Mouse (Mus musculus) right cerebral cortex, postnatal 36 days (tissue): ENCODE measurements around the gene Mroh2a.

Source experiments
- DNase-seq, 2 experiments: peaks; one replicate each; pipeline ENCODE4 v3.0.0; 2022; ENCODE audit warnings: low spot score in 2 of 2, mixed read lengths in 1 of 2

The Mroh2a gene

DNA sequence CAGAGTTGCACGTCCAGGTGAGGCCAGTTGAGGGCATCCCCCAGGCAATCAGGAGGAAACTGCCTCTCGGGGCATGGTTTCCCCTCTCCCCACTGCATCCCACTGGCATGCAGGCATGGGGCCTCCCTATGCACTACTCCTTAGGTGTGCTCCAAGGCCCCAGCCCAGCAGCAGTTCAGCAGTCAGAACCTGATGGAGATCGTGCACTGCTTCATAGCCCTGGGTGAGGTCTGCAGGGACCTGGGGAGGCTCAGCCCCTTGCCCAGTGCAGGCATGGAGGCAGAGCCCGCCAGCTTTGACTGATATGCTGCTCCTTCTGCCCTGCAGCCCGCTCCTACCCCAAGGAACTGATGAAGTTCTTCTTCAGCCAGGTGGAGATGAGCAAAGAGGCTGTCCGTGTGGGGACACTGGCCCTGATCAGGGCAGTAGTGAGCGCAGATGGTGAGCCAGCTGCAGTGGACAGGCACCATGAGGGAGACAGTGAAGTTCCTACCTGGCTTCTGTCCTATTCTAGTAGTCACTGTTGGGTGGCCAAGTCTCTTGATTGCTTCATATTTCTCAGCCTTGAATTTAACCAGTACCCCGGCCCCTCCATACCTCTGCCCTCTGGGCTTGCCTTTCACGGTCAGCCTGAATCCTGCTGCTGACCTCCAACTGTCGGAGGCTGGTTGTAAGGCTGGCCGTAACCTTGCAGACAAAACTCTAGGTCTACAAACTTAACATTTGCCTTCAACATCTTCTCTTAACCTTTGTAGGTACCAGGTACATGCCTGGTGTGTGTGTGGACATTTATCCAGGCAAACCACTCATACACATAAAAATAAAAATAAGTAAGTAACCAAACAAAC, 8.5 kb downstream of the Mroh2a start:
- no peak for DNase-seq

DNA sequence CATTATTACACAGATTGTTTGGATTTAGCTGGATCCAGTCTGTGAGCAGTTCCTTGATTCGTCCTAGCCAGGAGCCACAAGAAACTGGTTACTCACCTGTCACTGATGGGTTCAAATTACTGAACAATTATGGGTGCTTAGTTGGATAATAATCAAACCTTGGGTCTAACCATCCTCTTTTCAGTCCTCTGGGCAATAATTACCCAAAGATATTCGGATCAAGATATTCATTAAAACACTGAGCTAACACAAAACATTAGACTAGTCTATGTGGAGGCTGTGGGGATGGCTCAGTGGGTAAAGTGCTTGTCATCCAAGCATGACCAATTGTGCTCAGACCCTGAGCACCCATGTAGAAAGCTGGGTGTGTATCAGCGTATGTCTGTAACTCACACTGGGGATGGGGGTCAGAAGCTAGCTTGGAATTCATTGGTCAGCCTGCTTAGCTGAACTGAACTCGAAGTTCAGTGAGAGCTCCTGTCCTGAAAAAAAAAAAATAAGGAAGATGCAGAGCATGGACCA, 9.2 kb downstream of the Mroh2a start:
- no peak for DNase-seq

DNA sequence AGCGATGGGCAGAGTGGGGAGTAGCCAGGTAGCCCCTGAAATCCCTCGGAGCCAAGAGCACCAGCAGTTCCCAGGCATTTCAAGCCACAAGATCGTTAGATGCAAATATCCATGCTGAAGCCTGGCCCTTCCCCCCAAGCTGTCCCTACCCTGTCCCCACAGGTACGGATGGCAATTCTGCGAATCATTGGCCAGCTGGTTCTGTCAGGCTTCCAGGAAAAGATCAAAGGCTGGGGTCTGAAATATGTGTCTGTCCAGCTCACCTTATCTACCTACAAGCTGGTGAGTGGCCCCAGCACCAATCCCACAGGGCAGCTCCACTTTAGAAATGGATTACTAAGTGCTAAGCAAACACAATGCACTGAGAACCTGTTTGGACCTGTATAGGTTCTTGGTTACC, 10.5 kb downstream of the Mroh2a start:
- no peak for DNase-seq

DNA sequence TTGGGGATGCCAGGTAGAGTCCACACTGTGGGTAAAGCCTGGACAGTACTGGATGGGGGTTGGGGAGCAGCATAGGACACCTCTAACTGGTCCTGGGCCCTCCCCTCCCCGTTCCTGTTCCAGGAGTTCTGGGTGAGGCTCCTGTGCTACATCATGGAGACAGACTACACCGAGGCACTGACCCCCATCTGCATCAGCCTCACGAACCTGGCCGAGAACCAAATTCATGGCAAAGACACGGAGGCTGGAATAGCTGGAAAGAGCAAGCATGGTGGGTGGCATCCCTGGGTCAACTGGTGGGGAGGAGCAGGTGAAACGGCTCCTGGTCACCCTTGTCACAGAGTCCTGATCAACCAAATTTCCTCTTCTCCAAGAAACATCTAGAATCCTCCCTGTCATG, 12.0 kb downstream of the Mroh2a start:
- DNase-seq, result no peak

DNA sequence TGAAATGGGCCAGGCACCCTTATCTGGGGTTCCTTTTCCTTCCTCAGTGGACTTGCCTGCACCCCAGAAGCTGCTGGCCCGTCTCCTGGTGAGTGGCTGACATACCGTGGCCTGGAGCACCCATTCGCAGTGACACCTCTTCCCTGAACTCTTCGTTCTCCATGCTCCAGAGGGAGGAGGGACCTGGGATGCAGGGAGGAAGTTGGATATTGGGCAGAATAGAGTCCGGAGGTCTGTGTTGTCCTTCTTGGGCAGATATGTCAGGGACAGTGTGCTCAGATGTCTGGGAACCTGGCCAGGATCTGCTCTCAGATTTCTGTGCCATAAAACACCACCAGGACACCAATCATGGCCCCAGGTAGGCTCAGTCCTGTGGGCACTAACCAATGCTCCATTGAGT, 13.3 kb downstream of the Mroh2a start:
- DNase-seq, result no peak

DNA sequence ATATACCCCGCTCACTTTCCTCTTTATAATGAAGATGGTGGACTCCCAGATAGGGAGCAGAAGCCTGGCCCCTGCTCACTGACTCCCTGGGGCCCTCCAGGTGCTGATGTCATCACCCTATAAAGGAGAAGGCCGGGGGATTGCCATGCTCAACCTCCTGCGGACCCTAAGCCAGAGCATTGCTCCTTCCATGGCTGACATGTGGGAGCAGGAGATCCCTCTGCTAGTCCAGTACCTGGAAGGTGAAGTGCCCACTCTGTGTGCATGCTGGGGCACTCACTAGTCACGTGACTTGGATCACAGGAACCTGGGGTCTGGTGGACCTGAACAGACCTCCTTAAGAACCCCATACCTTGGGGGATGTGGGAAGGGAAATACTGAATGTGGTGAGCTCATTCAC, 13.8 kb downstream of the Mroh2a start:
- no peak for DNase-seq

DNA sequence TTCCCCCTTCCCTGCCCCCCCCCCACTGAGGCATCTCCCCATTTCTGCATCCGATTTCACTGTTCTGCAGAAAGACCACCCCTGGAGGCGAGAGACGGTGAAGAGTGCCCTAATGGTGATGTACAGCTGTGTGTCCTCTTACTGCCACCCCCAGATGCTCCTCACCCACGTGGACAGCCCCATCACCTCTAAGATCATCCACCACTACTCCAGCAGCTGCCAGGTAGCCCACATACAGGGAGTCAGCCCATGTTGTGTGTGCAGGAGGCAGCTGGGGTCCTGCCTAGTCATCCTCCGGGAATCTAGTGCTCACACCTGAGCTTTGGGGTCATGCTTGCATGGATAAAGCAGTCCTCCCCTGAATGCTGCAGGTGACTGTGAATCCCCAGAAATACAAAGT, 17.1 kb downstream of the Mroh2a start:
- no peak for DNase-seq

DNA sequence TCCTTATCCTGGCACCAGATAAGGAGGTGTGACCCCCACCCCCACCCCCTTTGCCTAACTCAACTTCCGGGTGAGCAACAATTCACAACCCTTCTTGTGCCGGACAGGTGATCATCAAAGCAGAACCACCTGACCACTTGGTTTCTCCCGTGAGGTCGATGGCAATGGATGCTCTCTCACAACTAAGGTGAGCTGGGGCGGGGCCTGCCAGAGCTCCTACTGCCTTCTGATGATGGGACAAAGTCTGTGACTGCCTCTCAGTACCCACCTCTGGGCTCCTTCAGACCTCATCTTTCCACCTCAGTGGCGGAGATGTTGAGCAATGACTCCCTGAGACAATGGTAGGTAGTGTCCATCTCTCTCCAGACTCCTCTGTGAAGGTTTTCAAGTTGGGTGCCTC, 19.1 kb downstream of the Mroh2a start:
- no peak for DNase-seq

DNA sequence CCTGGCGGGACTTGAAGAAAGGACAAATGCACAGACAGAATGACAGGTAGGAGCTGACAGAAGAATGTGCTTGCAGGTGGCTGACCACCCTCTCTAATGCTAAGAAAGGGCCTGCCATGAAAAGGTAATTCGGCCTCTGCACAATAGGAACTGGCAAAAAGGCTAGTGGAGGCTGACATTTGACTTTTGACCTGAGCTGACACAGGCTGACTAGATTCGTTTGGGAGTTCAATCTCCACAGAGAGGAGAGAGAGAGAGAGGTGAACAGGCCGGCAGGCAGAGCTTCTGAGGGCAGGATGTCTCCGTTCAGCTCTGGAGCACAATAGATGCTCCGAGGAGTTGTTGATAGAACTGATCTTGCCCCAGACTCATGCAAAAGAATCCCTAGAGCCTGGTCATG, 19.6 kb downstream of the Mroh2a start:
- DNase-seq, result no peak

DNA sequence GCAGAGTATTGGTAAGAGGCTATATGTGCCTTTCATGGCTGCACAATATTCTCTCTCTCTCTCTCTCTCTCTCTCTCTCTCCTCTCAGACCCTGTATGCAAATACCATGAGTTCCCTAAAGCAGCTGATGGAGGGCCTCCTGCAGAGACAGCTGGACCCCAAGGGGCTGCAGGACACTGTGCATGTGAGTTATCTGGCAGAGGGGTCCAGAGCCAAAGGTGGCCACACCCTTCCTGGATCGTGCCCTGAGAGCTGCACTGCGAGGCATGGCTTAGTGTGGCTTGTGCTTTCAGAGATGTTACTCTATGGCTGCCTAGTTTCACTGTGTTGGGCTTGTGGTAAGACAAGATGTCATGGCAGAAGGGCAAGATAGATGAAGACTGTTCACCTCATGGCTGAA, 20.9 kb downstream of the Mroh2a start:
- no peak for DNase-seq

DNA sequence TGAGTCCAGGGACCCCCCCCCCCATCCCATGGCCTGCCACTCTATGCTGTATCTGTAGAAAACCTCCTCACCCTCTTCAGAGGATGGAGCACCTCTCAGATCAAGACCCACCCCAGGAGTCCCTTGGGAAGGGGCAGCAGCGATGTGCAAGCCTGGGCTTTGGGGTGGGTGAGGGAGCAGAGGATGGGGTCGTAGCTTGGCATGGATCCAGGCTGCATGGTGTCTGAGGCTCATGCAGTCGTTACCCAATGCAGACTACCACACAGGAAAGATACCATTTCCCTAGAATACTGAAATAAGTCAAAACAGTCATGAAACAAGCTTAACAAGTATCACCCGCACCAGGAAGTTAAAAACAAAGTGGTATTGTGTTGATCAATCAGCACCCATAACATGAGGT, 21.9 kb downstream of the Mroh2a start:
- DNase-seq, result no peak

DNA sequence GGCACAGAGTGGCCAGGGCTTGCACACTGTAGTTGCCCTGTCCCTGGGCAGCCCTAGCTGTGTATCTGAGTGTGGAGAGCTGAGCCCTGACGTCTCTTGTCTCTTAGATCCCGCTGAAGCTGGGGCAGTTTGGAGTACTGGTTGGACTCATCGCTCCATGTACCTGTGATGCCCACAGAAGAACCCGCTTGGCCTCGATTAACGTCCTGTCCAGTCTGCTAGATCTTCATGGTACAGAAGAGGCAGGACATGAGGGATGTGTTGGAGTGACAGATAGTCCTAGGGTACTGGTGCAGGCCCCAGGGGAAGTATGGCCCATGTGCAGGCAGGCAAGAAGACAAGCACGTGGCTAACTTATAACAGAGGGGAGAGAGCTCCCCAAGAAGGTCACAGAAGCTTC, 22.8 kb downstream of the Mroh2a start:
- no peak for DNase-seq

DNA sequence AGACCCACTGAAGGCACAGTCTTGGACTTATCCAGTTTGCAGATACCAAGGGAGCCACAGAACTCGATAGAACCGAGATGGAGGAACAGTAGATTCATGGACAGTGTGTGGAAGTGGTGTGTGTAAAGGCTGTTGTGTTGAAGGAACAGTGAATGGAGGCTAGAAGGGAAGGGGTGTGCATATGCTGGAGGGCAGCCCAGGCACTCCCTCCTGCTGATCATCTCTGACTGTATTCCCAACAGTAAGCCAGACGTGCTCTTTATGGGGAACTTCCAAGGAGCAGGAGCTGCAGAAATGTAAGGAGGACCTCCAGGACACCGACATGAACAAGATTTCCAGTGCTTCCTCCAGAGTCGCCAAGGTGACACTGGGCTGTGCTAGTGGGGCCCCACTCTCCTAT, 23.2 kb downstream of the Mroh2a start:
- no peak for DNase-seq

DNA sequence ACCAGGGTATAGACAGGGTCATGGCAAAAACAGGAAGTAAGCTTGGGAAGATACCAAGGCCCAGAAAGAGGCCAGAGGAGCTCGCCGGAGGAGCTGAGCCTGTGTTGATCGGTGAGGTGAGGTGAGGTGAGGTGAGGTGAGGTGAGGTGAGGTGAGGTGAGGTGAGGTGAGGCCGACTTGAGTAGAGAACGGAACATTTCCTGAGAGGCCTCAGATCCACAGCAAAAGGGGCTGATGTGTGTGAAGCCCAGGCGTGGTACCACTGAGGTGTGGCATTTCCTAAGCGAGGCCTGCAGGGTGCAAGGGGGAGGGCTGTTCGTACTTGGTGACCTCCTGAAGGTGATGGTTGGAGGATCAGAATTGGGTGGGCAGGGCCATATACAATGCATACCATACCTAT, 26.3 kb downstream of the Mroh2a start:
- no peak for DNase-seq

DNA sequence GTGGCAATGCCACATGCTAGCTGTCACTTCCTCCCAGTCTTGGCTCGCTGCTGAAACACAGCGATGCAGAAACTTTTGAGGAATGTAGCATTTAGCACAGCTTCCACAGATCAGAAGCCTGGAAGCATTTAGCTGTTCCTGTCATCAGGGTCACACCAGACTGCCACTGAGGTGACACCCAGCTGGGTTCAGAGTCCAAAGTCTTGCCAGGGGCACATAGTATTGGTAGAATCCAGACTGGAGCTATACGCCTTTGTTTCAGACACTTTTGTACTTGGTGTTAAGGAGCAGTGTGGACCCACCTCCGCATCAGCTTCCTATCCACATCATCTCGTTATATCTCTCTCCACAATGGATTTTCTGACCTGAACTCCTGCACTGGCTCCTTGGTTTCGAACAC, 26.8 kb downstream of the Mroh2a start:
- DNase-seq, result no peak

DNA sequence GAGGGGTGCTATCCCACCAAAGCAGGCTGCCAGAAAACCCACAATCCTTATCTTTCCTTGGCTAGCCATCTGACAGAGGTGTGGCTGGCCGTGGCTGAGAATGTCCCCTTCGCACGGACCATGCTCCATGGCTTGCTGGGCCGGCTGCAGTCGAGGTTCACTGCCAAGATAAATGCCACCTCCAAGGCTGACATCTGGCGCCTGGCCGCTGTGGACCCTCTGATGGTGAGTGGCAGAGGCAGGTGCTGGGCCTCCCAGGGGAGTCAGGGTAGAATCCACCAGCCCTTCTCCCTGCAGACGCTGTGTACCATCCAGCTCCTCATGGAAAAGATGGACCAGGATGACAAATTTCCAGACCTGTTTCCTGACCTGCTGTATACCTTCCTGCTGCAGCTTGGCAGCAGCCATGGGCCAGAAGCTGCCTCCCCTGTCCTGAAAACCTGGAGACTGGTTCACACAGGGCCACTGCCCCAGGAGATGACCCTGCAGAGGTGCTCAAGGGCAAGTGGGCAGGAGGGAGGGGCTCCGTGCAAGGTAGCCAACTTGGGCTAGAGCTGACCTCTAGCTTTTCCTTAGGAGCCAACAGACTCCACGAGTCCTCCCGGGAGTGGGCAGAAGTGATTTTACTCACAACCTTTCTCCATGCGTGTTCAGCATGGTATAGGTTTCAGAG, 28.1 kb downstream of the Mroh2a start:
- DNase-seq, result no peak

DNA sequence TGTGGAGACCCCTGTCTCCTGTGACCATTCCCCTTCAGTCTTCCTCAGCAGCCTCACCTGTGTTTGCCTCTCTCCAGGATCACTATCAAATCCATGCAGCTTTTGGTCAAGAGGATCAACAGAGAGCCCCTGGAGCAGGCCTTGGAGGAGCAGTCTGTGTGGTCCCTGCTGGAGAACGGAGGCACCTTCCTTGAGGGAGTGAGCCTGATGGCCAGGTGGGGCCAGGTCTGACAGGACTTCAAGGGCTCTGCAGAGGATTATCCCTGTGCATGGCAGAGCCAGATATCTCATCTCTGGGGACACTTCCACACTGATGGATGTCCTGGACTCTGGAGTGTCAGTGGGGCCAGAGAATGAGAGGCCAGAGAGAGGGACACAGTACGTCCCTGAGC, 28.7 kb downstream of the Mroh2a start:
- DNase-seq, result no peak

DNA sequence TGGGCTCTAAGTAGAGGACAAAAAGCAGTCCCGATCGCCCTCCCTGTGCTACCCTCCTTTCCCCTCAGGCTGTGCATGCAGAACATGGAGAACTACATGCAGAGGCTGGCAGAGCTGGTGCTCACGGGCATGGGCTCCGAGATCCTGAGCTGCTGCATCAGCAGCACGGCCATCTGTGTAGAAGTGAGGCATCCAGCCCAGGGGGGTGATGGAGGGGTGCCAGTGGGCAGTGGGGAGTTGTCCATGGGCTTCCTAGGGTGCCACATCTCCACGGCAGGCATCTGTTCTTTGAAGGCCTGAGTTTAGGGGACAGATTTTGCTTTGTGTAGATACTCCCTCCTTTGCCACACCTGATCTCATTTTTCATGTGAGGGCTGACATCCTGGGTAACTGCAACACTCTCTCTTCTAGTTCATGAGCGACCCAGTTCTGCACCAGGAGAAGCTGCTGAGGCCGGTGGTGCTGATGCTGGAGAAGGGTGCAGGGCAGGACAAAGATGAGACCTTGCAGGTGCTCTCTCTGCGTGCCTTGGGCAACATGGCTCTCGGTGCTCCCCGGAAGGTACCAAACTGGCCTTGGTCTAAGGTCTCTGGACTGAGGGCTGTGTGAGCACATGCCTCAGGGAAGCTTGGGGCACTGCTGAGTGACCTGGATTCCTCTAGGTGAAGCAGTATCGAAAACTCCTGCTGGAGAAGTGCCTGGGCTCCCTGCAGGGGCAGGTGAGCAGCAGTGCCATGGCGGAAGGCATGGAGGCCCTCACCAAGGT, 29.4 kb downstream of the Mroh2a start:
- DNase-seq, result no peak

DNA sequence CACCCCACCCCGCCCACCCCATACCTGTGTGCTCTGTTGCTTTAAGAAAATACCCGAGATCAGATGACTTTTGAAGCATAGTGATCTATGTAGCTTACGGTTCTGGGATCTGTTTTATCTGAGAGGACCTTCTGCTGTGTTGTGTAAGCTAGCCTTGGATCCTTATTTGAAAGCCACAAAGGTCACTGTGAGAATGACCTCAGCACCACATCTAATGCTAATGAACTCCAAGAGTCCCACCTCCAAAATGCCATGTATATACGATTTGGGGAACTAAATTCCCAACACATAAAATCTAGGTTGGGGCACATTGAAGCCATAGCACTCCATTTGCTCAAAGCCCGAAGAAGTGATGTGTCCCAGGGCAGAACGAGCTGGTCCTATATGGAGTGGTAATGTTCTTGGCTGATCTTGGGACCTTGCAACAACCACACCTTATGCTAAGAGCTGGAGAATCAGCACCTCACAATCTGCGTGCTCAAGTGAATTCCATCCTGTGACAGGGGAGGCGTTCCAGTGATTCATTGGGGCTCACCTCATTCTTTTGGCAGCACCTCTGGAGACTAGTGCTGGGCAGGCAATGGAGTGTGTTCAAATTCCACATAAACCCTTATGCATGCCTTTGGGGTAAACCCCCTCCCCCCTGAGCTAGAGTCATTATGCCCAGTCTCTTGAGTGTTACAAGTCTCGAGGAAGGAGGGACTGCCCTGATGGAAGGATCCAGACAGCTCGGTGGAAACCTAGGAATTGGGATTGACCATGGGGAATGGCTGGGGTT, 30.3 kb downstream of the Mroh2a start:
- DNase-seq, result no peak

DNA sequence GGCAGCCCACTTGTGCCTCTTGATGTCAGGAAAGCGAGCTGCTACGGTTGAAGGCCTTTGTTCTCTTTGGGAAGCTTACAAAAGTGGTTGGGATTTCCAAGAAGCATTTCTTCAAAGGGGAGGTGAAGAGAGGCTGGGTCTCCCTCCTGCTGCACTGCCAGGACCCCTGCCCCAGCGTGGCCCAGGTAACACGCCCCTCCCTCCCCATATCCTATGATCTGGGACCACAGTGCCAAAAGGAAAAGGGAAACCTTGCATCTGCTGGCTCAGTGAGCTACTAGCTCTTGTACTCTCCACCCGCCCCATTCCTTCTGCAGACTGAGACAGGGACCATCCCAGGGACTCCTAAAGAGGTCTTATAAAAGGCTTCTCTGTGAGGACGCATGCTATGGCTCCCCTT, 30.9 kb downstream of the Mroh2a start:
- no peak for DNase-seq

DNA sequence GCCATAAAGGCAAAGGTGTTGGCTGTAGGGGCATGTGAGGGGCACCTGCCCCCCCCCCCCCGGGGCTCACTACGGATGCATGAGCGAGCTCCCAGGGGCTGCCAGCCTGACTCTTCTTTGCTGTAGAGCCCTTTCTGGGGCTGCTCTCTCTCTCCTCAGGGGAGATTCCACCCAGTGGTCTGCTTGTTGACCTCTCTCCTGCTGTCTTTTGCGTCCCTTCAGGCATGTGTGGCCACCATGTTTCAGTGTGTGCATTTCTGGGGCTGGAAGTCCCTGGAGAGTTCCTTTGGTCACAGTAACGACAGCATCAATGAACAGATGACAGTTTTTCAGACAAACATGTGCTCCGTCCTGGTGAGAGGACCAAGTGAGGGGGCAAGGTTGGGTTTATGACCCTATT, 31.6 kb downstream of the Mroh2a start:
- no peak for DNase-seq
